Mouse (Mus musculus) effector memory CD4-positive, alpha-beta T cell, adult 7 months (primary cell): ENCODE results near the gene Gm20772. TPM values are rescaled to one million over a fixed set of nuclear protein-coding genes. Genes with fewer than 3 reads are reported as not detected.

Experiments used
- polyA plus RNA-seq: library from polyadenylated mRNA; unstranded; fragments of 100-300 nt; shearing (Covaris generic); gene quantifications from one replicate; pipeline ENCODE4 v1.2.1, GENCODE M21; 2017

Gm20772 gene
- polyA plus RNA-seq: not detected

DNA sequence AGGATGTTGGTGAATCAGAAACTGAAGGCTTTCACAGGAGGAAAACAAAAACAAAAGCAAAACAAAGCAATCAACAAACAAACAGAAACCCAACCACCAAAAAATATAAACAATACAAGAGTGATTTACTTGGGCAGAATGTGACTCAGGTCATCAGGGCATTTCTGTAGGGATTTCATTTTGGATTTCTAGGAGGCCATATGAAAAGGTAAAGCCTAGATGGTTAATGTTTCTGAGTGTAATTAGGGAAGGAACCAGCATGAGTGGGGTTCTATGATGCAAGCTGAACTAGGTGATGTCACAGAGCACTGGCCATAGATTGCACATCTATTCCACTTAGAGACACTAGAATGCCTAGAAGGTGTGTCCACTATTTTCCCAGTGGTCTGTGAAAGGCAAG is at the start of gene Gm20772, which contains the start of gene Gm20831:
TSS of gene Gm20772 (plus strand) at position 301 of the 400 bp plus-strand sequence.
TSS of gene Gm20831 (plus strand) at position 301 of the 400 bp plus-strand sequence.

DNA sequence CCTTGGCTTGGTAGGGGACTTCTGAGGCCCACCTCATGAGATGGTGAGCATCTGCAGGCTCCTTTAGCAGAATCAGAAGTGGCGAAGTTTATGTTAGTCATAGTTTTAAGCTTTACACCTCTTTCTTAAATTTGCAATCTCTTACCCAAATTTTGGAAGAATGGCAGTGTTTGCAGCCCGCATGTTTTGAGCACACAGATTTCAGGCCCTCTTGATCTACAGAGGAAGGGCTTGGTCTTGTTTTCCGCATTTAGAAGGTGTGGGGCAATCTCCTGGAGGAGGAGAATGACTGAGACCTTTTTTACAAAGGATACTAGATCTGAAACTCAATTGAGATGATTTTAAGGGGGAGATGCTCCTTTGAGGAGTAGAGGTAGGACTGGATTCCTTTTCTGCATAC is 28.4 kb upstream of the Gm20772 start, which contains the start of gene Gm21904:
TSS of gene Gm21904 (minus strand) at position 101 of the 400 bp plus-strand sequence.

Other genes with a start within 250 kb of the Gm20772 start
- not detected for gene Gm21904, start 28.5 kb upstream of the Gm20772 start, polyA plus RNA-seq
- gene Gm20831, start within 50 bp of the Gm20772 start, polyA plus RNA-seq: not detected
- not detected for gene Srsy, start 62.6 kb downstream of the Gm20772 start, polyA plus RNA-seq
- gene Gm21764, start 187.1 kb downstream of the Gm20772 start, polyA plus RNA-seq: not detected
- not detected for gene Ssty1, start 214.4 kb downstream of the Gm20772 start, polyA plus RNA-seq